Mouse (Mus musculus) central nervous system, embryonic 18 days (tissue): ENCODE data around the gene B630019K06Rik. TPM values are rescaled to one million over a fixed set of nuclear protein-coding genes. Genes with fewer than 3 reads are reported as not detected.

Experiments used
- polyA plus RNA-seq: library from polyadenylated mRNA; depleted of rRNA; stranded (reverse); fragments of >200 nt; gene quantifications from 2 replicates; pipeline ENCODE4 v1.2.3, GENCODE M21; 2012; rRNA removed

The B630019K06Rik gene
- 32.0 and 33.2 TPM in 2 replicates for polyA plus RNA-seq

DNA sequence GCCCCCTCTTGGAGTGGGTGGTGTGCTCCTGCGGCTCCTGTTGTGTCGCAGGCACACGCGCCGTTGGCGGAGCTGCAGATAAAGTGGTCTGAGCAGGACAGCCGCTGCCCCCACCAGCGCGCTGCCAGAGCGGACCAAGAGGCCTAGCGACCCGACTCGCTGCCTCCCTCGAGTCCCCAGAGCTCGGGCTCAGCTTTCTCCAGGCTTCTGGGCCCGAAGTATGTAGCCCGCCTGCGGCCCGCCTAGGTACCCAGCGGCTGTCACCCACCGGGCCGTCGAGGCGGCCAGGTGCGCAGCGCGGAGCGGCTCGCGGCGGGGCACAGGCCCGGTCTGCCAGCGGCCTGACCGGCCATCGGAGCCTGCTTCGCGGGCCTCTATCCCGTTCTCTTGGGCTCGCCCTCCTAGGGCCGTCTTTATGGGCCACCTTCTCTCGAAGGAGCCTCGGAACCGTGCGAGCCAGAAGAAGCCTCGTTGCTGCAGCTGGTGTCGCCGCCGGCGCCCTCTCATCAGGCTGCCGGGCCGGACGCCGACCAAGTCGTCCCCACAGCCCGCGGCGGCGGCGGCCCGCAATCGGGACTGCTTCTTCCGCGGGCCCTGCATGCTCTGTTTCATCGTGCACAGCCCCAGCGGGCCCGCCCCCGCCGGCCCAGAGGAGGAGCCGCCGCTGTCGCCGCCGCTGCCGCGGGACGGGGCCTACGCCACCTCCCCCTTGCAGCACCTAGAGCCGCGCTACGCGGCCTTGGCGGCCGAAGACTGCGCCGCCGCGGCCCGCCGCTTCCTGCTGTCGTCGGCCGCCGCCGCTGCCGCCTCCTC is at the start of gene B630019K06Rik:
TSS of gene B630019K06Rik (plus strand) at position 40 of the 813 bp plus-strand sequence.

DNA sequence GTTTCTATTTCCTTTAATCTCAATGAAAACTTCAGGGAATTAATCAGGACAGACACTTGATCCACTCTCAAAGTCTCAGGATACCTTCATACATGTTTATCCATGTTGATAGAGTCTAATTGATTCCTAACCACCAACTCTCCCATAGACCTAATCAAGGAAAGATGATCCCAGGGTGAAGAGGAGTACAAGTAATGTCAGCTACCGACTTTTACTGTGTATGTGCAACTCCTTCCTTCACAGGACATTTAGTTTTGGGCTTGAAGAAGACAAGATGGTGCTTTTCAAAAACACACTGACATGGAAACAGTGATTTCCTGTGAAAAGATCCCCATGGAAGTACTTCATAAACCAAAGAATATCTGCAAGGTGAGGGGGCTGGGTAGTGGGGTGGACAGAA is 48.5 kb upstream of the B630019K06Rik start, which contains the start of gene Gm6592:
TSS of gene Gm6592 (plus strand) at position 301 of the 400 bp plus-strand sequence.

DNA sequence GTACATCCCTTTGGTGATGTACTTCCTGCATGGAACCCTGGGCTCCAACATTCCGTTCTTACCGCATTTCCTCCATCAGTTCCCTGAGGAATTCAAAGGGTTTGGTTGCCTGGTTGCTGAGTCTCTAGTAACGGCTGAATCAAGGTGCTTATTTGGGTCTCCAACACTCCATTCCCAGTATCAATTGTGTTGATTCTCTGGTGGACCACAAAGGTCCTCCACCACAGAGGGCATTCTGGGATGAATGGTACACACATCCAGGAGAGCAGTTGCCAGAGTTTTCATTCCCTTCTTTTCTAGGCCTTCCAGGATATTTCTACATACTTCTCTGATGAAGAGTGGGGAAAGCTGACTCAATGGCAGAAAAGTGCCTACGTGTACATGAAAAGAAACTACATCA is 18.2 kb upstream of the B630019K06Rik start, which contains the start of gene Gm5751:
TSS of gene Gm5751 (plus strand) at position 301 of the 400 bp plus-strand sequence.

Other genes starting within 250 kb of the B630019K06Rik start
- gene Ssxb8, start 201.5 kb upstream of the B630019K06Rik start, polyA plus RNA-seq: not detected in 2 replicates
- gene Ssx9, start 143.9 kb upstream of the B630019K06Rik start, polyA plus RNA-seq: not detected in 2 replicates
- gene Ssxb5, start 88.7 kb upstream of the B630019K06Rik start, polyA plus RNA-seq: not detected in 2 replicates
- not detected in 2 replicates for gene Gm6592, start 48.4 kb upstream of the B630019K06Rik start, polyA plus RNA-seq
- not detected in 2 replicates for gene Gm5751, start 18.1 kb upstream of the B630019K06Rik start, polyA plus RNA-seq
- gene Fthl17b, start 70.6 kb downstream of the B630019K06Rik start, polyA plus RNA-seq: not detected in 2 replicates
- not detected in 2 replicates for gene Fthl17c, start 84.2 kb downstream of the B630019K06Rik start, polyA plus RNA-seq
- not detected in 2 replicates for gene Fthl17d, start 94.4 kb downstream of the B630019K06Rik start, polyA plus RNA-seq
- not detected in 2 replicates for gene Fthl17e, start 141.1 kb downstream of the B630019K06Rik start, polyA plus RNA-seq
- gene Fthl17f, start 170.6 kb downstream of the B630019K06Rik start, polyA plus RNA-seq: not detected in 2 replicates
- not detected in 2 replicates for gene 4930402K13Rik, start 212.2 kb downstream of the B630019K06Rik start, polyA plus RNA-seq